Mouse (Mus musculus) mature B cell (primary cell): ENCODE results near the gene Lax1.
"Not testable (repeated sequence)": the region's sequence is repeated elsewhere in the genome, so short reads cannot be mapped to it uniquely, and the experiment has no call there.

Source experiments
- in situ Hi-C: fragments of 300-500 bp; cut with MboI; formaldehyde crosslinking; loops from 2 replicates; pipeline ENCODE4 v1.14.3; 2019

Lax1 gene

GRCm38 (mm10) chr1:133691046-133691445 lies 1.1 kb upstream of the Lax1 start:
- in situ Hi-C loops = no loop called here

- in situ Hi-C loops = no loop called here
Observed at GRCm38 (mm10) chr1:133688301-133688700, 1.6 kb downstream of the Lax1 start.

- in situ Hi-C loops = no loop called here
Observed at GRCm38 (mm10) chr1:133685749-133686519, 4.0 kb downstream of the Lax1 start.

GRCm38 (mm10) chr1:133671801-133672200 lies 18.1 kb downstream of the Lax1 start:
- in situ Hi-C loops = no loop called here

GRCm38 (mm10) chr1:133671266-133671665 lies 18.6 kb downstream of the Lax1 start:
- in situ Hi-C loops = no loop called here

- in situ Hi-C loops = no loop called here
Observed at GRCm38 (mm10) chr1:133670776-133671175, 19.1 kb downstream of the Lax1 start.

- in situ Hi-C loops = no loop called here
Observed at GRCm38 (mm10) chr1:133670190-133670589, 19.7 kb downstream of the Lax1 start.

- in situ Hi-C loops = no loop called here
Observed at GRCm38 (mm10) chr1:133668618-133669017, 21.3 kb downstream of the Lax1 start.

GRCm38 (mm10) chr1:133667721-133668120 lies 22.2 kb downstream of the Lax1 start:
- in situ Hi-C loops = no loop called here

- in situ Hi-C loops = not testable (repeated sequence)
Observed at GRCm38 (mm10) chr1:133665713-133666112, 24.2 kb downstream of the Lax1 start.

GRCm38 (mm10) chr1:133664203-133664970 lies 25.5 kb downstream of the Lax1 start:
- in situ Hi-C loops = no loop called here

- in situ Hi-C loops = no loop called here
Observed at GRCm38 (mm10) chr1:133663427-133663826, 26.5 kb downstream of the Lax1 start.

GRCm38 (mm10) chr1:133662941-133663340 lies 27.0 kb downstream of the Lax1 start:
- in situ Hi-C loops = no loop called here

GRCm38 (mm10) chr1:133661203-133661933 lies 28.5 kb downstream of the Lax1 start, which contains the start of gene Gm38394:
TSS of gene Gm38394 (minus strand) at chr1:133661318.
- in situ Hi-C loops = no loop called here

- in situ Hi-C loops = no loop called here
Observed at GRCm38 (mm10) chr1:133660466-133661202, 29.3 kb downstream of the Lax1 start, which contains the start of gene Zbed6. TSS of gene Zbed6 (minus strand) at chr1:133660885.

- in situ Hi-C loops = no loop called here
Observed at GRCm38 (mm10) chr1:133658878-133659277, 31.0 kb downstream of the Lax1 start.

- in situ Hi-C loops = no loop called here
Observed at GRCm38 (mm10) chr1:133656811-133657210, 33.1 kb downstream of the Lax1 start.

- in situ Hi-C loops = no loop called here
Observed at GRCm38 (mm10) chr1:133653033-133653432, 36.9 kb downstream of the Lax1 start.

GRCm38 (mm10) chr1:133650288-133651055 lies 39.4 kb downstream of the Lax1 start:
- in situ Hi-C loops = no loop called here

GRCm38 (mm10) chr1:133645652-133646051 lies 44.3 kb downstream of the Lax1 start:
- in situ Hi-C loops = no loop called here

GRCm38 (mm10) chr1:133641163-133641562 lies 48.7 kb downstream of the Lax1 start:
- in situ Hi-C loops = no loop called here
